Mouse (Mus musculus) heart, adult 2 months (tissue): ENCODE results near the gene Bri3bp.

Source experiments
- CTCF ChIP-seq: fragments of 200-600 bp; IDR thresholded peaks from 2 replicates; pipeline ENCODE4 v1.8.1; 2022; ENCODE audit warnings: antibody characterized with exemption, mild to moderate bottlenecking, moderate library complexity
- EP300 ChIP-seq: fragments of 200-500 bp; IDR thresholded peaks from 2 replicates; pipeline ENCODE4 v1.6.1; 2011; ENCODE audit warnings: low read depth, low read length, control low read depth; ENCODE audit not compliant: insufficient read depth
- POLR2A ChIP-seq: fragments of 200-500 bp; IDR thresholded peaks from 2 replicates; pipeline ENCODE4 v1.6.1; 2011; ENCODE audit warnings: mild to moderate bottlenecking, low read depth, low read length, control low read depth; ENCODE audit not compliant: insufficient read depth

DNA sequence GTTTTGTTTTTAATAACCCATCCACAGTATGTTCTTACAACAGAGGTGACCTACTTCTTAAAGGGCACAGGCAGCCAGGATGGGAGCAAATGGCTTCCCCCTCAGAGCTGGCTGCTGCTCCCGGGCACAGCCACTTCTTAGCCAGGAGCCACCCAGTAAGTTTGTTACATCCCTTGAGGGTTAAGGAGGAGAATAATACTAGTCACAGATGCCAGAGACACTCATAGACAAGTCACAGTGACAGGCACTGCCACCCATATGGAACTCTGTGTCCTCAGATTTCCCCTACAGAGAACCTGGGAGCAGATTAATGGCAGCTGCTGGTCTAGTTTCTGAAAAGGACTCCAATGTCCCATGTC, 48.8 kb upstream of the Bri3bp start:
- TF ChIP-seq POLR2A (no peak), CTCF (no peak), EP300 (no peak)
